Mouse (Mus musculus) layer of hippocampus, postnatal 10 days (tissue): ENCODE measurements around the gene Dhx33. TPM values are rescaled to one million over a fixed set of nuclear protein-coding genes. Genes with fewer than 3 reads are reported as not detected.

Source experiments
- total RNA-seq, 2 experiments: library from RNA; stranded (reverse); gene quantifications; 2 replicates each; pipeline ENCODE4 v1.2.3; 2021

Dhx33 gene
- total RNA-seq, 2 experiments from 2014 or later: 25.6 to 25.7 TPM

Other genes with a start within 250 kb of the Dhx33 start
- 10 to 100 TPM; 16.2 to 17.4 TPM for gene Zfp3, start 240.2 kb downstream of the Dhx33 start, total RNA-seq
- gene Scimp, start 191.9 kb downstream of the Dhx33 start, total RNA-seq: not detected
- gene Rabep1, start 159.7 kb downstream of the Dhx33 start, total RNA-seq: 100 to 1,000 TPM; 115 to 117 TPM
- 10 to 100 TPM; 60.7 to 69.2 TPM for gene Nup88, start 34.5 kb downstream of the Dhx33 start, total RNA-seq
- gene Rpain, start 34.2 kb downstream of the Dhx33 start, total RNA-seq: 10 to 100 TPM; 41.3 to 48.5 TPM
- 100 to 1,000 TPM; 107 to 119 TPM for gene C1qbp, start 21.4 kb downstream of the Dhx33 start, total RNA-seq
- gene Mis12, start 15.2 kb upstream of the Dhx33 start, total RNA-seq: 10 to 100 TPM; 10.1 to 13.5 TPM
- 10 to 100 TPM; 20.8 to 23.0 TPM for gene Derl2, start 15.4 kb upstream of the Dhx33 start, total RNA-seq
- 100 to 1,000 TPM; 169 to 174 TPM for gene 6330403K07Rik, start 29.1 kb upstream of the Dhx33 start, total RNA-seq
- under 1 TPM; 0.42 to 0.57 TPM for gene Nlrp1a, start 140.3 kb upstream of the Dhx33 start, total RNA-seq
- gene Nlrp1b, start 226.3 kb upstream of the Dhx33 start, total RNA-seq: under 1 TPM; 0.18 to 0.23 TPM